Mouse (Mus musculus): ENCODE results near the gene Gm20388.

Gm20388 gene

GRCm38 (mm10) chr8:124389495-124389894, 4478.9 kb downstream of the Gm20388 start:
- no peak for DNase-seq (ENCODE audit: low read depth, low spot score)

GRCm38 (mm10) chr8:124391191-124391590, 4480.6 kb downstream of the Gm20388 start:
- DNase-seq (ENCODE audit: low read depth, low spot score): no peak

- no peak for DNase-seq (ENCODE audit: low read depth, low spot score)
These were observed 4481.8 kb downstream of the Gm20388 start for GRCm38 (mm10) chr8:124392271-124393012.

GRCm38 (mm10) chr8:124393013-124393412, 4482.4 kb downstream of the Gm20388 start:
- no peak for DNase-seq (ENCODE audit: low read depth, low spot score)

GRCm38 (mm10) chr8:124393927-124394326, 4483.3 kb downstream of the Gm20388 start:
- no peak for DNase-seq (ENCODE audit: low read depth, low spot score)

GRCm38 (mm10) chr8:124394951-124395350, 4484.3 kb downstream of the Gm20388 start:
- DNase-seq (ENCODE audit: low read depth, low spot score): no peak

All from retina, adult 2 months (tissue).